Mouse (Mus musculus): ENCODE results near the gene Lrr1. TPM values are rescaled to one million over a fixed set of nuclear protein-coding genes. Genes with fewer than 3 reads are reported as not detected.

Lrr1 gene
- total and polyA plus RNA-seq, 3 experiments, result 9.2 to 35.0 (median 23.8) TPM

DNA sequence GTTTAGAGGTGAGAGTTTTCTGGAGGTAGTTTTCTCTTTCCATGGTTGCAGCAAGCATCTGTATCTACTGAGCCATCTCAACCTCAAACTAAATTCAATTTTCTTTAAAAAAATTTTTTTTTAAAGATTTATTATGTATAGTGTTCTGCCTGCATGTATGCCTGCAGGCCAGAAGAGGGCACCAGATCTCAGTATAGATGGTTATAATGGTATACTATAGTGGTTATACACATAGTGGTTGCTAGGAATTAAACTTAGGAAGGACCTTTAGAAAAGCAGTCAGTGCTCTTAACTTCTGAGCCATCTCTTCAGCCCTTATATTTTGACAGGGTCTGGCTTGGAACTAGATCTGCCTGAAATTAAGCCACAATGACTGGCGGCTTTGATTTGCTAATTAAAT lies 21.9 kb downstream of the Lrr1 start:
- Histone ChIP-seq H3K9ac (ENCODE audit: insufficient read depth, low read depth) (no peak overlapping the region), H3K9me3 (replicated peaks; ENCODE audit: low read length) (no peaks in the 10 kb centered on the region), H3K4me2 (ENCODE audit: insufficient read depth, low read depth, poor library complexity, severe bottlenecking) (no peak overlapping the region), H3K79me2 (replicated peaks; ENCODE audit: control insufficient read depth, extremely low read depth, insufficient read depth, poor library complexity, severe bottlenecking) (peaks cover 50% of the 10 kb centered on the region), H3K36me3 (replicated peaks in 1 of 2; ENCODE audit: control insufficient read depth in 1 of 2, insufficient read depth in 1 of 2, low read length in 1 of 2) (peaks cover 17 to 44% of the 10 kb centered on the region in 2 experiments), H3K4me1 (ENCODE audit: control insufficient read depth in 1 of 2, insufficient read depth in 2 of 2) (peaks cover 5 to 28% of the 10 kb centered on the region in 2 experiments; a peak in 3 of 4 replicates), H3K27ac (ENCODE audit: insufficient read depth, low read depth) (no peak overlapping the region), H3K27me3 (replicated peaks) (no peaks in the 10 kb centered on the region), H3K4me3 (replicated peaks in 1 of 3; ENCODE audit: low read depth in 2 of 3, low read length in 2 of 3, poor library complexity in 1 of 3) (no peak overlapping the region)
- DNase-seq (ENCODE audit: extremely low read depth), result no peak
- dilution Hi-C loops (cut with MboI; ENCODE audit: extremely low pct_ligation_motif_present, extremely low pct_unique_long_range_greater_than_20kb, low sequenced_read_pairs) (no loop called here), in situ Hi-C loops (cut with MboI; ENCODE audit: low pct_ligation_motif_present, low pct_unique_long_range_greater_than_20kb, low sequenced_read_pairs) (no loop called here)
- no peak for TF ChIP-seq MAZ (IDR thresholded peaks at IDR 0.05; ENCODE audit: low read depth, low read length)
- no peak for TF ChIP-seq IRF4 (IDR thresholded peaks at IDR 0.05; ENCODE audit: low read depth, low read length)
- peak; percentile 42; the same call in 1 of the 2 replicates for TF ChIP-seq ZNF384 (IDR thresholded peaks at IDR 0.05; ENCODE audit: low read depth, low read length)
- TF ChIP-seq ZMIZ1 (IDR thresholded peaks at IDR 0.05; ENCODE audit: low read depth, low read length), result no peak
- TF ChIP-seq TCF12 (IDR thresholded peaks at IDR 0.05; ENCODE audit: low read depth, low read length), result no peak
- TF ChIP-seq SMC3 (IDR thresholded peaks at IDR 0.05; ENCODE audit: low read depth, low read length), result no peak
- no peak for TF ChIP-seq ZKSCAN1 (IDR thresholded peaks at IDR 0.05; ENCODE audit: borderline replicate concordance, low read depth, low read length)
- TF ChIP-seq E2F4 (IDR thresholded peaks at IDR 0.05; ENCODE audit: insufficient replicate concordance, low read depth, low read length), result no peak
- no peak for TF ChIP-seq CHD1 (IDR thresholded peaks at IDR 0.05; ENCODE audit: low read depth, low read length)
- TF ChIP-seq EP300 (IDR thresholded peaks at IDR 0.05; ENCODE audit: low read length), result no peak
- TF ChIP-seq UBTF (IDR thresholded peaks at IDR 0.05; ENCODE audit: low read depth, low read length), result no peak
- no peak for TF ChIP-seq NRF1 (IDR thresholded peaks at IDR 0.05; ENCODE audit: low read depth, low read length)
- TF ChIP-seq CTCF (conservative IDR thresholded peaks at IDR 0.05 in 1 of 2, IDR thresholded peaks at IDR 0.05 in 1 of 2; ENCODE audit: low read depth in 2 of 2, low read length in 2 of 2), result peak in 1 of 2 experiments; percentile 54; a peak in 2 of 4 replicates
- no peak for TF ChIP-seq NELFE (IDR thresholded peaks at IDR 0.05; ENCODE audit: low read depth, low read length)
- no peak for TF ChIP-seq SIN3A (IDR thresholded peaks at IDR 0.05; ENCODE audit: low read length)
- TF ChIP-seq JUND (conservative IDR thresholded peaks at IDR 0.05; ENCODE audit: low read depth, low read length), result no peak
- no peak for TF ChIP-seq USF2 (conservative IDR thresholded peaks at IDR 0.05; ENCODE audit: low read depth, low read length)
- TF ChIP-seq RAD21 (IDR thresholded peaks at IDR 0.05; ENCODE audit: low read depth, low read length), result peak; percentile 18; the same call in 1 of the 2 replicates
- TF ChIP-seq MAX (IDR thresholded peaks at IDR 0.05; ENCODE audit: low read length), result no peak
- no peak for TF ChIP-seq PAX5 (IDR thresholded peaks at IDR 0.05; ENCODE audit: low read length)
- TF ChIP-seq MAFK (IDR thresholded peaks at IDR 0.05; ENCODE audit: insufficient replicate concordance, low read length), result no peak
- no peak for TF ChIP-seq POLR2A (IDR thresholded peaks at IDR 0.05; ENCODE audit: low read depth, low read length)
- no peak for TF ChIP-seq MEF2A (IDR thresholded peaks at IDR 0.05; ENCODE audit: borderline replicate concordance, low read depth, low read length)
- TF ChIP-seq USF1 (IDR thresholded peaks at IDR 0.05; ENCODE audit: low read depth, low read length), result no peak
- TF ChIP-seq POLR2AphosphoS2 (IDR thresholded peaks at IDR 0.05; ENCODE audit: low read depth, low read length), result no peak
- TF ChIP-seq CHD2 (IDR thresholded peaks at IDR 0.05; ENCODE audit: low read length), result no peak

All from CH12.LX (cell line).